Mouse (Mus musculus) urinary bladder, postnatal 10 days (tissue): ENCODE results near the gene Ltbp1.

ENCODE experiments used
- DNase-seq: peaks from one replicate; pipeline ENCODE4 v3.0.0; 2022; ENCODE audit warnings: low spot score

Gene Ltbp1

DNA sequence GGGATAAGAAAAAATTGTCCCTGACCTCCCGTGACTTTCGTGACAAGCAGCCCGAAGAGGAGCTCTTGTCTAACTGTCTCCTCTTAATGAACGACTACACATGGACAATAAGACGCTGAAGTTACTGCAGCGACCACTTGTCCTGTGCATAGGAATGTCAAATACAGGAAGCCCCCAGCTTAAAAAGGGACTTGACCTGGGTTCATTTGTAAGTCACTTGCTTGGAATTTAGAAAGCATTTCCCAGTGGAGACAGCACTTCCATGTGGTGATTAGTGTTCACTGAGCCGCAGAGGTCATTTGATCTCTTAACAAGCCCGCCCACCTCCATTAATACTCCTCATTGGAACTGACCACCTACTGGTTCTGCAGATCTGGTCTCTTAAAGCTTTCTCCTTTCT lies 61.9 kb downstream of the Ltbp1 start:
- no peak for DNase-seq

DNA sequence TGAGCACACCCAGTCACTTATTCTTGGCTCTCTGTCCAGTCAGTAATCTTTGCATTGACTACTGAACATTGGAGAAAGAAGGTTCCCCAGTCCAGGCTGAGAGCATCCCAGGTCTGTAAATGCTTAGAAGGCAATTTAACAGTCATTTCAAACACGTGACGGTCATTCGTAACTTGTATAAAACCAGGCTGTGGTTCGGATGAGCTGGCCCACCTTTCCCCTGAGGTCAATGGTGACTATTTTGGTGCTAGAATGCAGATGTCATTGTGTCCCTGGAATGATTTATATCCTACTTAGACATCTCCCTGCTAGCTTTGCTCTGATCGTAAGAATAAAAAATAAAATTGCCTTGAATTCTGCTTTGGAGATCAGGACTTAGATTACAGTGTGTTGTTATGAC lies 63.9 kb downstream of the Ltbp1 start:
- DNase-seq = no peak

DNA sequence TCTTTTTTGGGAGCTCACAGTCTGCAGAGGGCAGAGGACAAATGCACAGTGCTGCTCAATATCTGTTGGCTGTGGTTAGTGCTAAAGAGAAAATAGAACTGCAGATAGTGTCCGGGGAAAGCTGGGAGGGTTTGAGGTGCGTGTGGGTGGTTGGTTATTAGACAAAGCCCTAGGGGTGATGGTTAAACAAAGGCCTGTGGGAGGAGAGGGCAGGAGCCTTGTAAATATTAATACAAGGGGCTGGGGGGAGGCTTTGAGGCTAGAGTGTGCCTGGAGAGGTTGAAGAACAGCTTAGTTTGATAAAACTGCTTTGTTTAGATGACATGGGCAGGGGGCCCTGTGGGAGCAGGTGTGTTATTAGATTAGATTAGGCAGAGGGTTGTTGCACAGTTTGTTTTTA lies 65.8 kb downstream of the Ltbp1 start:
- no peak for DNase-seq

DNA sequence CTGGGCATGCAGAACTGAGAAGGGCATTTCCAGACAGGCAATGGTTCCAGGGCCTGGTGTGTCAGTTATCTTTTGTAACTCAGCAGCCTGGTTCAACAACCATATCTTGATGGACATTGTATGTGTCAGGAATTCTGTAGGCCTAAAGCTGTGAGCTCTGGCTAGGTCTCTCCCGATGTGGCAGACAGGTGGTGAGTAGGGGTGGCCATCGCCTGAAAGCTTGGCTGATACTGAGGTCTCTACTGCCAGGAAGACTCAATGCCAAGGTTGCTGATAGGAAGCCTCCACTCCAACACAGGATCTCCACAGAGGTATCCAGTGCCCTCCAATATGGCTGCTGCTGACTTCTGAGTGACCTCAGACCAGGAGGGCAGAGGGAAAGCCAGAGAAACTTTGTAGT lies 66.4 kb downstream of the Ltbp1 start:
- no peak for DNase-seq

GRCm38 (mm10) chr17:75073887-75074286 lies 68.5 kb downstream of the Ltbp1 start:
- no peak for DNase-seq

DNA sequence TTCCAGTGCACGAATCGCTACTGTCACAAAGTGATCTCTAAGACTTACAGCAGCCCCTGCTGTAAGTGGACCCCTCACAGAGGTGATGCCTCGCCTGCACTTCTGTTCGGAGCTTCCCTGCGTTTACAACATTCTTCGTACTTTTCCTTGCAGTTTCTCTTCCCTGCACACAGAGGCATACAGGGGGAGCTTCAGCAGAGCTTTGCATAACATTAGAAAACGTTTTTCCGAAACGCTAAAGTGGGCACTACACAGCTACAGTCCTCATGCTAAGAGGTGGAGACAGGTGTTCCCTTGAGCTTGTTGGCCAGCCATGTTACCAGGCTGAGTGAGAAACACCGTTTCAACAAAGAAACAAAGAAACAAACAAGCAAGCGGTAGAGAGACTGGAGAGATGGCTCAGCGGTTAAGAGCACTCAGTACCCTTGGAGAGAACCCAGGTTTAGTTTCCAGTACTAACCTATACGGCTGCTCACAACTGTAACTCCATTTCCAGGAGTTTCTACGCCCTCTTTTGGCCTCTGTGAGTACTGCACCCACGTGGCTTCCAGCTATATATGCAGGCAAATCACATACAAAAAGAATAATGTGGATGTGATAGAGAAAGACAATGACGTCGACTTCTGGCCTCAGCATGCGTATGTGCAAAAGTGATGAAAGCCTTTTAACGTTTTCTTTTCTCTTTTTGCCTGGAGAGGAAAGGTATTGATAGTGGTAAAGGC lies 69.8 kb downstream of the Ltbp1 start:
- no peak for DNase-seq

- no peak for DNase-seq
Observed at GRCm38 (mm10) chr17:75081401-75081800, 76.0 kb downstream of the Ltbp1 start.

GRCm38 (mm10) chr17:75082449-75082848 lies 77.1 kb downstream of the Ltbp1 start:
- DNase-seq = no peak

DNA sequence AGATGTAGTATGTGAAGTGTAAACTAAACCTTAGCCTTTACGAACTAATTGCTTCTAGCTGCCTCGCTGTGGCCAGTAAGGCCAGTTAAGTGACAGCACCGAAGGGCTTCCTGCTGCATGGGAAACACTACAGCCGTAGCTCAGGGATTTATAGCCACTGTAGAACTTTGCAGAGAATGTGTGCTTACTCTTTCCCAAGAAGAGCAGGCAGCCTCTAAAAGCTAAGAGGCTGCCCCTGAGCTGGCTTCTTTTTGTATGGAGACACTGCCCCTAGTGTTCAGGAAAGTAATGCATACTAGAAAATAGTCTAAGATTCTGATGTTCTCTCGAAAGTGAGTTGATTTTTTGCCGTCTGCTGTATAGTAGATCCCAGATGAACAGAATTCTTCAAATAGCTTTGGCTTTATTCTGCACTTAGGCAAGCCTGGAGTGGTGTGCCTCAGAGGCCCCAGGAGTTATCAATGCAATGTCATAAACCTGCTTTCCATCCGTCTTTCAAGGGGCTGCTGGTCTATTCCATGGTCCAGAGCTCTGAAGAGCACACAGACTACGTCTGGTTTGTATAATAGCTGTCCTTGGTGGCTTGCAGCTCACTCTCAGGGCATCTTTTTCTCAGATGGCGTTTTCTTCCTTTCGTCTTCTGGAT lies 82.1 kb downstream of the Ltbp1 start:
- no peak for DNase-seq

DNA sequence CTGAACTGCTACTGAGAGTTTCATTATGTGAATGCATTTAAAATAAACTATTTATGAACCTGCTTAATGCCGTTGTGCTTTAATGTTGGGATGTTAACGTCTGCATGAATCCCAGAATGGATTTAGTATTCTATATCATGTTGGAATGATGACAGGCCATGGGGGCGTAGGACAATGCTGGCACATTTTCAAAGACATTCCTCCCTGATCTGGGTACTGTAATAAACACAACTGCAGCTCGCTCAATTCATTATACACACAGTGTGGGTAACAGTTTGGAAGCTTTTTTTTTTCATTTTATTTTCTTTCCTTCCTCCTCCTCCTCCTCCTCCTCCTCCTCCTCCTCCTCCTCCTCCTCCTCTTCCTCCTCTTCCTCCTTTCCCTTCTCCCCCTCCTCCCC lies 82.9 kb downstream of the Ltbp1 start:
- DNase-seq = no peak

GRCm38 (mm10) chr17:75088727-75089126 lies 83.4 kb downstream of the Ltbp1 start:
- no peak for DNase-seq

DNA sequence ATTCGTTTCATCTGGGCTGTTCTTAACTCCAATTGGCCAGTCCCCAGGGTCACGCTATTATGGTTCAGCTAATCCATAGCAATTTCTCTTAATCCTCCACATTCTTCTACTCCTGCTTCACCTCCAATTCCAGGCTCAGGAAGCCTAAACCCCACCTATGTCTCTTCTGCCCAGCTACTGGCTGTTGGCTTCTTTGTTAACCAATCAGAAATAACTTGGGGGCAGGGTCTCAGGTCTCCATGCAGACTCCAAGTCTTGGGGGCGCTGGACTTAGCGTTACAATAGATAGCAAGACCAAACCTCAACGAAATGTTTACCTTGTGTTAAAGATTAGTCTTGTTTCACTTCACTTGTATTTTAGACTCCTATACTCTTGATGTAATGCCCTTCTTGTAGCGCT lies 85.2 kb downstream of the Ltbp1 start:
- DNase-seq = no peak

GRCm38 (mm10) chr17:75093563-75093962 lies 88.2 kb downstream of the Ltbp1 start:
- DNase-seq = no peak

GRCm38 (mm10) chr17:75094591-75094990 lies 89.2 kb downstream of the Ltbp1 start:
- DNase-seq = no peak

- DNase-seq = no peak
Observed at GRCm38 (mm10) chr17:75096727-75097126, 91.4 kb downstream of the Ltbp1 start.

- DNase-seq = no peak
Observed at GRCm38 (mm10) chr17:75097367-75097766, 92.0 kb downstream of the Ltbp1 start.

- DNase-seq = no peak
Observed at GRCm38 (mm10) chr17:75101215-75101614, 95.8 kb downstream of the Ltbp1 start.

DNA sequence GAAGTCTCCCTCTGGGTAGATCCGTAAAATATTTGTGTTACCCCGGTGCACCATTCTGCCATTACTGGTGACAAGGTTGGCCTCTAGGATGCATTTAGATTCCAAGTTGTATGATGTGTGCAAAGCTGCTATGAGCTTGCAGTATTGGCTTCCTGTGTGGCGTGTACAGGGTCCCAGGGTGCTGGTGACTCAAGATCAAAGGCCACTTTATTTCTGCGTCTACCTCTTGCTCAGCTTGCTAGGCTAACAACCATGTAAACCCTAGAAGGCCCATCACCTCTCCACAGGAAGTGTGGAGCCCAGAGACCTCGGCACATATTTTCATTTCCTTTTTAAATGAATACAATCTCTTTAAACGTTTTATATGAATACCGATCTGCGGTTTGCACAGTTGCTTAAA lies 96.6 kb downstream of the Ltbp1 start:
- no peak for DNase-seq

DNA sequence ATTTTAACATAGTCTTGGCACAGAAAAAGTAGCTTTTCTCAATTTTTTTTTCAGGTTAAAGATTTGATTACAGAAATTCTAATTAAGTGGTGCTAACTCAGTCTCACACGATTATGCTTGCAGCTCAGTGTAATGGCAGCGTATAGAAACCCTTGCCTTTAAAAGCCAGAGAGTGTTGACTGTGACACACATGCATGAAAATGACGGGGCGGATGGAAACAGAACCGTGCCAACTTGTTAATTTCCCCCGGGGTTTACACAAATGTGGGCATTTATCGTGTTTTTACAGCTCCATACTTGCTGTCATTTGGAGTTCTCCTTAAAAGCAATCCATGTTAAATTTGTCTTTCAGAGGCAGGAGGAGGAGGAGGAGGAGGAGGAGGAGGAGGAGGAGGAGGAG lies 102.0 kb downstream of the Ltbp1 start:
- DNase-seq = no peak

- no peak for DNase-seq
Observed at GRCm38 (mm10) chr17:75107879-75108278, 102.5 kb downstream of the Ltbp1 start.

DNA sequence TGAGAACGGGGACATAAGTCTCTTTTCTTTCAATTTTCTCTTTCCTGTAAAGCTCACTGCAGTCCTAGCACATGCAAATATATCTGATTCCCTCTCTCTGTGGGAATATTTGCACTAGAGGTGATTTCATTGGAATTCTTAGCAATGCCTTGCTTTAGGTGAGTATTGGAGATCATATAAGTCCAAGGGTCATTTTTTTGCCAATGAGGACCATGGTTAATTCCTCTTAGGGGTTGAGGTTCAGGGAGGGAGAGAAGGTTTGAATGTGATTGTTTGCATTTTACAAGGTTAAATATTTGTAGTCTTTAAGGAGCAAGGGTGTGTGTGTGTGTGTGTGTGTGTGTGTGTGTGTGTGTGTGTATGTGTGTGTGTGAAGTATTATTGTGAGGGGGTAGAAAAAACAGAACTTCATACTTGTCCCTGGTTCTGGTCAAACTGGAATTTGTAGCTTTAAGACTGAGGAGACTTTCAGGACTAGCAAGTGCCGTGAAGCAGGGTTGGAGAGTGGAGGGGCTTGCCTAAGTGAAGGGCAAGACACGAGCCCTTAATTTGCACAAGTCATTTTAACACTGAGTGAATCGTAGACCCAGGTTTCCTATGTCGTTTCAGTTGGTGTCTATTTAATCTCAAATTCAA lies 103.8 kb downstream of the Ltbp1 start:
- no peak for DNase-seq

- no peak for DNase-seq
Observed at GRCm38 (mm10) chr17:75110252-75111205, 105.2 kb downstream of the Ltbp1 start.
